Mouse (Mus musculus) hindbrain, embryonic 16.5 days (tissue): ENCODE results near the gene Fkbp14. TPM values are rescaled to one million over a fixed set of nuclear protein-coding genes. Genes with fewer than 3 reads are reported as not detected.

Experiments used
- ATAC-seq: fragments of 200-750 bp; cut with Nextera tagmentation; 2 replicates; pipeline ENCODE4 v1.8.0; 2017; ENCODE audit warnings: moderate TSS enrichment, moderate library complexity
- H3K27ac ChIP-seq: fragments of 300-500 bp; sonication (generic); 2 replicates; pipeline ENCODE4 v1.5.1; 2014; ENCODE audit warnings: low read depth, mild to moderate bottlenecking, control low read depth, low read length, moderate library complexity
- H3K27me3 ChIP-seq: fragments of 300-500 bp; sonication (generic); replicated peaks from 2 replicates; pipeline ENCODE4 v1.6.1; 2014; ENCODE audit warnings: low read length; ENCODE audit not compliant: control insufficient read depth, insufficient read depth
- H3K36me3 ChIP-seq: fragments of 300-500 bp; sonication (generic); 2 replicates; pipeline ENCODE4 v1.6.1; 2014; ENCODE audit warnings: mild to moderate bottlenecking, low read length, moderate library complexity, mixed read lengths; ENCODE audit not compliant: control insufficient read depth, insufficient read depth
- H3K4me1 ChIP-seq: fragments of 300-500 bp; sonication (generic); 2 replicates; pipeline ENCODE4 v1.6.1; 2014; ENCODE audit warnings: low read depth, low read length; ENCODE audit not compliant: control insufficient read depth, insufficient read depth
- H3K4me2 ChIP-seq: fragments of 300-500 bp; sonication (generic); 2 replicates; pipeline ENCODE4 v1.6.1; 2014; ENCODE audit warnings: mild to moderate bottlenecking, low read length, control low read depth, moderate library complexity
- H3K4me3 ChIP-seq: fragments of 300-500 bp; sonication (generic); 2 replicates; pipeline ENCODE4 v1.5.1; 2014; ENCODE audit warnings: mild to moderate bottlenecking, low read length, control low read depth, moderate library complexity
- H3K9ac ChIP-seq: fragments of 300-500 bp; sonication (generic); 2 replicates; pipeline ENCODE4 v1.6.1; 2014; ENCODE audit warnings: low read depth, mild to moderate bottlenecking, control low read depth, low read length, moderate library complexity
- H3K9me3 ChIP-seq: fragments of 300-500 bp; sonication (generic); 2 replicates; pipeline ENCODE4 v1.6.1; 2014; ENCODE audit warnings: mild to moderate bottlenecking, low read length, moderate library complexity; ENCODE audit not compliant: control insufficient read depth
- WGBS: fragments of 180-500 bp; shearing (Covaris S2); extraction: QIAGEN DNeasy Blood & Tissue Kit; methylation state at CpG from one replicate; pipeline ENCODE4 v1.1.7; 2014; 5-methylcytosine and 5-hydroxymethylcytosine counted together
- polyA plus RNA-seq: library from polyadenylated mRNA; unstranded; fragments of >200 nt; fragmentation: Nextera tagmentation; extraction: Ambion mirVana; gene quantifications from 2 replicates; pipeline ENCODE4 v1.2.1, GENCODE M21; 2015

Gene Fkbp14
- polyA plus RNA-seq, 1 experiment from 2014 or later: 8.0 TPM

GRCm38 (mm10) chr6:54555816-54556215 lies 41.3 kb downstream of the Fkbp14 start:
- H3K4me2 ChIP-seq: no peak overlapping the region
- no peak overlapping the region for H3K9ac ChIP-seq
- WGBS: 50% methylated on average over 1 of the region's 1 CpGs
- no peaks in the 10 kb centered on the region for H3K36me3 ChIP-seq
- H3K4me3 ChIP-seq: no peak overlapping the region
- no peaks in the 10 kb centered on the region for H3K27me3 ChIP-seq
- peaks cover 32% of the 10 kb centered on the region for H3K4me1 ChIP-seq
- no peak overlapping the region for H3K27ac ChIP-seq
- H3K9me3 ChIP-seq: no peaks in the 10 kb centered on the region
- ATAC-seq: no peak

- peak; percentile 87 for ATAC-seq
- H3K9ac ChIP-seq: no peak overlapping the region
- peaks cover 32% of the 10 kb centered on the region for H3K4me1 ChIP-seq
- peak overlapping the region; percentile 15; the same call in 1 of the 2 replicates for H3K4me2 ChIP-seq
- no peaks in the 10 kb centered on the region for H3K36me3 ChIP-seq
- no peak overlapping the region for H3K4me3 ChIP-seq
- no peaks in the 10 kb centered on the region for H3K27me3 ChIP-seq
- WGBS: 11% methylated on average over 8 of the region's 8 CpGs
- no peaks in the 10 kb centered on the region for H3K9me3 ChIP-seq
- H3K27ac ChIP-seq: peak overlapping the region; percentile 68
Observed at GRCm38 (mm10) chr6:54554341-54555110, 42.6 kb downstream of the Fkbp14 start.

- H3K9me3 ChIP-seq: no peaks in the 10 kb centered on the region
- peak overlapping the region; percentile 68 for H3K27ac ChIP-seq
- no peak for ATAC-seq
- H3K4me1 ChIP-seq: peaks cover 37% of the 10 kb centered on the region
- H3K4me3 ChIP-seq: no peak overlapping the region
- H3K9ac ChIP-seq: no peak overlapping the region
- no peak overlapping the region; the same call in 1 of the 2 replicates for H3K4me2 ChIP-seq
- no peaks in the 10 kb centered on the region for H3K36me3 ChIP-seq
- H3K27me3 ChIP-seq: no peaks in the 10 kb centered on the region
- 32% methylated on average over 2 of the region's 2 CpGs for WGBS
Observed at GRCm38 (mm10) chr6:54553632-54554031, 43.5 kb downstream of the Fkbp14 start.

GRCm38 (mm10) chr6:54552721-54553413 lies 44.2 kb downstream of the Fkbp14 start:
- peak; percentile 76 for ATAC-seq
- Histone ChIP-seq H3K27ac (peak overlapping the region; percentile 51), H3K27me3 (no peaks in the 10 kb centered on the region), H3K9me3 (no peaks in the 10 kb centered on the region), H3K36me3 (no peaks in the 10 kb centered on the region), H3K4me1 (peaks cover 41% of the 10 kb centered on the region), H3K4me3 (no peak overlapping the region), H3K4me2 (peak overlapping the region; percentile 15; the same call in 1 of the 2 replicates), H3K9ac (no peak overlapping the region)
- 15% methylated on average over 9 of the region's 9 CpGs for WGBS

- no peak overlapping the region for H3K4me3 ChIP-seq
- H3K27me3 ChIP-seq: no peaks in the 10 kb centered on the region
- WGBS: 55% methylated on average over 6 of the region's 7 CpGs
- no peak for ATAC-seq
- peaks cover 41% of the 10 kb centered on the region for H3K4me1 ChIP-seq
- H3K9ac ChIP-seq: no peak overlapping the region
- H3K27ac ChIP-seq: no peak overlapping the region
- no peaks in the 10 kb centered on the region for H3K9me3 ChIP-seq
- no peak overlapping the region for H3K4me2 ChIP-seq
- H3K36me3 ChIP-seq: no peaks in the 10 kb centered on the region
Observed at GRCm38 (mm10) chr6:54550801-54551323, 46.2 kb downstream of the Fkbp14 start.

GRCm38 (mm10) chr6:54549311-54549710 lies 47.8 kb downstream of the Fkbp14 start:
- 68% methylated on average over 4 of the region's 4 CpGs for WGBS

GRCm38 (mm10) chr6:54548314-54549019 lies 48.6 kb downstream of the Fkbp14 start:
- H3K9ac ChIP-seq: no peak overlapping the region
- no peaks in the 10 kb centered on the region for H3K9me3 ChIP-seq
- no peak overlapping the region for H3K4me2 ChIP-seq
- H3K4me1 ChIP-seq: peaks cover 21% of the 10 kb centered on the region
- no peaks in the 10 kb centered on the region for H3K27me3 ChIP-seq
- peaks cover 5% of the 10 kb centered on the region; the same call in 1 of the 2 replicates for H3K36me3 ChIP-seq
- no peak overlapping the region for H3K4me3 ChIP-seq
- H3K27ac ChIP-seq: no peak overlapping the region
- no peak for ATAC-seq
- 51% methylated on average over 13 of the region's 13 CpGs for WGBS

More at GRCm38 (mm10) chr6:54549311-54549710, 47.8 kb downstream of the Fkbp14 start:
- Histone ChIP-seq H3K27me3 (no peaks in the 10 kb centered on the region), H3K9ac (no peak overlapping the region), H3K9me3 (no peaks in the 10 kb centered on the region), H3K4me2 (no peak overlapping the region), H3K27ac (no peak overlapping the region), H3K4me1 (peaks cover 29% of the 10 kb centered on the region), H3K4me3 (no peak overlapping the region), H3K36me3 (no peaks in the 10 kb centered on the region)
- no peak for ATAC-seq

- Histone ChIP-seq H3K27ac (no peak overlapping the region), H3K4me3 (no peak overlapping the region), H3K9ac (no peak overlapping the region), H3K9me3 (no peaks in the 10 kb centered on the region), H3K36me3 (peaks cover 6% of the 10 kb centered on the region; the same call in 1 of the 2 replicates), H3K4me1 (peaks cover 11% of the 10 kb centered on the region), H3K27me3 (no peaks in the 10 kb centered on the region), H3K4me2 (no peak overlapping the region)
- WGBS: 78% methylated on average over 2 of the region's 2 CpGs
- no peak for ATAC-seq
Observed at GRCm38 (mm10) chr6:54543646-54544045, 53.5 kb downstream of the Fkbp14 start.
